Mouse (Mus musculus): ENCODE data around the gene Ifi203.
"Not testable (repeated sequence)": the region's sequence is repeated elsewhere in the genome, so short reads cannot be mapped to it uniquely, and the experiment has no call there.

Ifi203 gene

DNA sequence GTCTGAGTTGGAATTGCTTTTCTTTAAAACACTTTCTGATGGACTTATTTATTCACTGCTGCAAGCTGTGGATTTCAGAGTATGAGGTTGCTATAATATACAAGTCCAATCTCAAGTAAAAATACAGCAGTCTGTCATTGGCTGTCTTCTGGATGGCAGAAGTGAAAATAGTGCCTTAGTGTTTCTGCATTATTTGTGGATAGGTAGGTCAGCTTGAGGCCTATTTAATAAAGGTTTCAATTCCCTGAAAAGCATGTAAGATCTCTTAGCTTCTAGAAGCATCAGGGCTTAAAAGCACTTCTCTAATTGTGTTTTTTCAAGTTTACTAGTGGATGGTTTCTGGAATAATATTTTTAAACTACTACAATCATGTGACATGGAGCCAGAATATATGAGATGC is 52.7 kb downstream of the Ifi203 start:
- DNase-seq (ENCODE audit: low spot score in 2 of 2), result not testable (repeated sequence)

DNA sequence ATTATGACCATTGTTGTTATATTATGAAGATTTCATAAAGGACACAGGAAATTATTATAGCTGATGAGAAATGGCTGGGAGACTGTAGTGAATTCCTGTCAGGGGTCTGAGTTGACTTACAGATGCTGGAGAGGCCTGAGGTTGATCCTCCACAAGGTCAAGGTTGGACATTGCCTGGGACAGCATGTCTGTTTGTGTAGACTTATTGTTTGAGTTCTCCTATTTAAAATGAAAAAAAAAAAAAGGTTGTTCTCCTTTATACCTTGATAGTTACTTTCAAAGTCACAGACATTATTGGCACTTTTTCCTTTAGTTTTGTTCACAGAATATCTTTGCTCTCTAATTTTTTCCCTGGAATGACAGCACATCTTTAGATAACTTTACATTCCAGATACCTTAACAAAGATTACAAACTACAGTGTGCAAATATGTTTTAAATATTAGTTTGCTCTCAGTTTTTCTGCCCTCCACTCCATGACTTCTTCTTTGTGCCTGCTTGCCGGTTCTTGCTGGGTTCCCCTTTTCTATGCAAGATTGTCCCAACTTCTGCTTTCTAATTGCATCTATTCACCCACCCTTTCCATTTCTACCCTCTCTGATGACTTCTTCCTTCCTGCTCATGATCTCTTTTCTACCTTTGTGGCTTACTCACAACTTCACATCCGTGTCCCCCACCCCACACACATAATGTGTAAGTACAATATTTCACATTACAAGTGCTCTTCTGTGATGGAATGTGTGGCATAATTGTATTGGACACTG is 55.3 kb downstream of the Ifi203 start:
- not testable (repeated sequence) for DNase-seq (ENCODE audit: low spot score in 2 of 2)

DNA sequence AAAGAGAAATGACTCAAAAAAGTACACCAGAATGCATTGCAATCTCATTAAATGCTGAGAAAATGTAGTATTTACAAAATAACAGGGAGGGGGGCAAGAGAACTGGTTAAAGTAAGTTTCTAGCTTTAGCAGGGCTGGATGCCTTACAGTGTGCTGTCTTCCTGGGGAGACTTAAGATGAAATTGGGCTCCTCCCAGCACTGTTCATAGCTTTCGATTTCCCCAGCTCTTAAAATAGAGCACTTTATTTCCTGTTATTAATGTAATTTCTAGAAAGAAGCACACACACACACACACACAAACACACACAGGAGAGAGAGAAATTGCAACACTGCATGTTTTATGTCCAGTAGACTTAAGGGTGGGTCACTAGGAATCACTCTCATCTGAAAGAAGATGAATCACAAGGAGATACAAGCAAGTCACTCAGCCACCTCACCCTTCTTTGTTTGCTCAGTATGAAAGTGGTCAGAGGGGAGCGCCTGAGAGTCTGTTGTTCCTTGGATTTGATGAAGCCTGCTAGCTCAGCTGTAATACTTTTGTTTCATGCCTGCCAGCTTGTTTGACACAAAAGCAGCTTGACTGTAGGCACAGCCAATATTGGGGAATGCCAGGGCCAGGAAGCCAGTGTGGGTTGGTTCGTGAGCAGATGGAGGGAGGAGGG is 62.3 kb downstream of the Ifi203 start:
- DNase-seq (ENCODE audit: low spot score in 2 of 2), result peak; percentile 25 to 26

- not testable (repeated sequence) for DNase-seq (ENCODE audit: low spot score in 2 of 2)
Measured at GRCm38 (mm10) chr1:173879225-173879987, 63.1 kb downstream of the Ifi203 start.

DNA sequence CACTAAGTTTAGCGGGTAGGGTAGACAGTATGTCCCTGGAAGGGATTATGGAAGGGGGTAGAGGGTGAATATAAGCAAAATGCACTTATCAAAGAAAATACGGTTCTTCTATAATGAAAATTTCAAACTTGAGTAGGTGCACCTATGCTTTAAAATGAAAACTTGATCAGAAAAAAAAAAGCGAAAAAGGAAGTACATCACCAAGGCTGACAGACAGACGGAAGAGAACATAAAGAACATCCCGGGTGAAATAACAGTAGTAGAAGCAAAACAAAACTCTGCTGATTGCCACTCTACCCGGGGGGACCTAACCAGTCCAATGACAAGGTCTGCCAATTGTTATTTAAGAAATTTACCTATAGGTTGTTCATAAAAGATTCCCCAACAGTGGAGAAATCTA is 64.2 kb downstream of the Ifi203 start:
- not testable (repeated sequence) for DNase-seq (ENCODE audit: low spot score in 2 of 2)

- not testable (repeated sequence) for DNase-seq (ENCODE audit: low spot score in 2 of 2)
Measured at GRCm38 (mm10) chr1:173877125-173877524, 65.3 kb downstream of the Ifi203 start.

Measured in right cerebral cortex, postnatal 10 days (tissue).